Mouse (Mus musculus) forebrain, postnatal 0 days (tissue): ENCODE measurements around the gene Dars2. TPM values are rescaled to one million over a fixed set of nuclear protein-coding genes. Genes with fewer than 3 reads are reported as not detected.

Source experiments
- ATAC-seq: fragments of 200-750 bp; cut with Nextera tagmentation; 2 replicates; pipeline ENCODE4 v1.8.0; 2017; ENCODE audit warnings: mild to moderate bottlenecking, moderate library complexity
- DNase-seq: peaks from one replicate; pipeline ENCODE4 v3.0.0-alpha.2; 2015
- H3K27ac ChIP-seq: fragments of 300-500 bp; sonication (generic); 2 replicates; pipeline ENCODE4 v1.5.1; 2014; ENCODE audit warnings: low read depth, mild to moderate bottlenecking, antibody characterized with exemption, low read length, moderate library complexity, mixed read lengths
- H3K27me3 ChIP-seq: fragments of 300-500 bp; sonication (generic); 2 replicates; pipeline ENCODE4 v1.6.1; 2014; ENCODE audit warnings: mild to moderate bottlenecking, low read length, mixed read lengths; ENCODE audit not compliant: insufficient read depth
- H3K36me3 ChIP-seq: fragments of 300-500 bp; sonication (generic); 2 replicates; pipeline ENCODE4 v1.6.1; 2014; ENCODE audit warnings: mild to moderate bottlenecking, moderate library complexity; ENCODE audit not compliant: insufficient read depth
- H3K4me1 ChIP-seq: fragments of 300-500 bp; sonication (generic); 2 replicates; pipeline ENCODE4 v1.6.1; 2014; ENCODE audit warnings: antibody characterized with exemption; ENCODE audit not compliant: insufficient read depth
- H3K4me2 ChIP-seq: fragments of 300-500 bp; sonication (generic); 2 replicates; pipeline ENCODE4 v1.6.1; 2014; ENCODE audit warnings: low read depth, mild to moderate bottlenecking, moderate library complexity
- H3K4me3 ChIP-seq: fragments of 300-500 bp; sonication (generic); 2 replicates; pipeline ENCODE4 v1.5.1; 2014; ENCODE audit warnings: low read depth, low read length, mixed read lengths
- H3K9ac ChIP-seq: fragments of 300-500 bp; sonication (generic); 2 replicates; pipeline ENCODE4 v1.6.1; 2014; ENCODE audit warnings: mild to moderate bottlenecking
- H3K9me3 ChIP-seq: fragments of 300-500 bp; sonication (generic); 2 replicates; pipeline ENCODE4 v1.6.1; 2016; ENCODE audit warnings: low read length
- CTCF ChIP-seq: sonication (generic); IDR thresholded peaks from 2 replicates; pipeline ENCODE4 v1.5.1; 2016; ENCODE audit warnings: antibody characterized with exemption, control low read depth, low read depth
- WGBS: fragments of 180-500 bp; shearing (Covaris S2); extraction: QIAGEN DNeasy Blood & Tissue Kit; methylation state at CpG from one replicate; pipeline ENCODE4 v1.1.7; 2014; 5-methylcytosine and 5-hydroxymethylcytosine counted together
- polyA plus RNA-seq: library from polyadenylated mRNA; unstranded; fragments of >200 nt; fragmentation: Nextera tagmentation; extraction: Ambion mirVana; gene quantifications from 2 replicates; pipeline ENCODE4 v1.2.1, GENCODE M21; 2015
- total RNA-seq: library from RNA; depleted of rRNA; stranded (reverse); fragments of >200 nt; gene quantifications from 2 replicates; pipeline ENCODE4 v1.2.3, GENCODE M21; 2014; rRNA removed

Dars2 gene
- total and polyA plus RNA-seq, 2 experiments from 2014 or later, result 25.8 to 28.9 TPM

DNA sequence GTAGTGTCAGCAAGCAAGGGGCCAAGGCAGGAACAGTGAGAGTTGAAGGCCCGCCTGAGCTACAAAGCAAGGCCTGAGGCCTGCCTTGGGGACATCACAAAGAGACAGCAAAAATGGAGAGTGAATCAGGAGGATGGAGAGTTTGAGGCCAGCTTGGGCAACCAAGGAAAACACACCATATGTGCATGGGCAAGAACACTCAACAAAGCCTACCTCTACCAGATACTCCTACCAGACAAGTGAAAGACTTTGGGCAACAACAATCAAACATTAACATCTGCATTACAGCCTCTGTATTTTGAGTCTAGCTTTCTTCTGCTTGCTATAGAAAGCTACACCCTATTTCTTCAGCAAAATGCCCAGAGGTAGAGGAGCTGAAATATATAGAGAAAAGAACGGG lies 62.4 kb downstream of the Dars2 start:
- DNase-seq (no peak), ATAC-seq (no peak)
- Histone ChIP-seq H3K27me3 (no peaks in the 10 kb centered on the region), H3K9me3 (no peaks in the 10 kb centered on the region), H3K9ac (no peak overlapping the region), H3K4me1 (no peaks in the 10 kb centered on the region), H3K27ac (no peak overlapping the region), H3K4me2 (no peak overlapping the region), H3K36me3 (peaks cover 20% of the 10 kb centered on the region), H3K4me3 (no peak overlapping the region)
- 90% methylated on average over 2 of the region's 2 CpGs for WGBS
- no peak for TF ChIP-seq CTCF

DNA sequence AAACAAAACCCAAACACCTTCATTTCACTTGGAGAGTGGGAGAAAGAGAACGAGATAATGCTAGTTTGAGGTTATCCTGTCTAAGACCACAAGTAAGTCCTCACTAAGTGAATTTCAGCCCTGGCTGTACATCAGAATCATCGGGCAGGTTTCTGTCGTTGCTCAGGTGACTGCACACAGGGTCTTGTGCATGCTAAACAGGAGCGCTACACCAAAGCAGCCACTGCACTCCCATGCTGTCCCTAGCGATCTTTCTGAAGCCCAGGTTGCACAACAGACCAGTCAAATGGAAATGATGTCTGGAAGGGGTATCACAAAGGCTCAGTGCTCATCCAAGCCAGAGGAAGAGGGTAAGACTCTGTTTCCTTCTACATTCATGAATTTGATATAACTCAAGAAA lies 64.0 kb downstream of the Dars2 start:
- H3K27ac ChIP-seq, result no peak overlapping the region
- no peak overlapping the region for H3K9ac ChIP-seq
- ATAC-seq (no peak), DNase-seq (no peak)
- no peak overlapping the region for H3K4me2 ChIP-seq
- TF ChIP-seq CTCF, result no peak
- peaks cover 22% of the 10 kb centered on the region for H3K36me3 ChIP-seq
- no peaks in the 10 kb centered on the region for H3K4me1 ChIP-seq
- no peak overlapping the region for H3K4me3 ChIP-seq
- 83% methylated on average over 5 of the region's 5 CpGs for WGBS
- H3K27me3 ChIP-seq, result no peaks in the 10 kb centered on the region
- H3K9me3 ChIP-seq, result no peaks in the 10 kb centered on the region

DNA sequence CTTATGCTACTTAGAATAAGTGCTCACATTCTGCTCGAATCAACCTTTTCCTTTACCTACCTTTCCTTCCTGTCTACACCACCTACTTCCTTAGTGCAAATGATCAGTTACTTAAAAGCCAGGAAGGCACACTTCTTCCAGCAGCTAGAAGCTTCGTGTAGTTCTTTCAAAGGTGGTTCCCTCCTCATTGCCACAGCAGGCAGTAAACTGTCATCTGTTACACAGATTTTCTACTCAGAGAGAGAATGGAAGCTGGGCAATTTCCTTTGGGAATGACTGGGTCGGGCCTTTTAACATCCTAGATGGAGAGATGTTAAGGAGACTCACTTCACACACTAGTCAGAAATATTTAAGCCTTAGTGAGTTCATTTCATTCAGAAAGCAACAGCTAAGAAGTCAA lies 64.9 kb downstream of the Dars2 start:
- Histone ChIP-seq H3K4me3 (no peak overlapping the region), H3K27ac (no peak overlapping the region), H3K4me2 (no peak overlapping the region), H3K27me3 (no peaks in the 10 kb centered on the region), H3K9me3 (no peaks in the 10 kb centered on the region), H3K9ac (no peak overlapping the region), H3K36me3 (peaks cover 19% of the 10 kb centered on the region), H3K4me1 (no peaks in the 10 kb centered on the region)
- ATAC-seq, result no peak
- DNase-seq, result no peak
- 82% methylated on average over 3 of the region's 3 CpGs for WGBS
- TF ChIP-seq CTCF, result no peak

DNA sequence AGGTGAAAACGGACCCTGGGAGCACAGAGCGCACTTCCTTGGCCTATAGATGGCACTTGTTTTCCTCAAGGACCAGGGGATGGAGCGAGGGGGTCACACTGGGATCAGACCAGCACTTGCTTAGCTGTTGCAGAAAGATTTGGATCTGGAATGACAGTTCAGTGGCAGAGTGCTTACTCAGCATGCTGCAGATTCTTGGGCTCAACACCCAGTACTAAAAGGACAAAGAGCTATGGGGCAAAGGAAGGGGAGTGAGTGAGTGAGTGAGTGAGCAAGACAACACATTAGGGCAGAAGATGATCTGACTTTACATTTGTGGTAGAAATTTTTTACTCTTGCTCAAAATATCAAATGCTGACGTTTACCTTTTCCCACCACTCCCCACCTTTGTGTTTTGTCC lies 65.5 kb downstream of the Dars2 start:
- DNase-seq (no peak), ATAC-seq (no peak)
- 69% methylated on average over 4 of the region's 4 CpGs for WGBS
- Histone ChIP-seq H3K4me3 (no peak overlapping the region), H3K27me3 (no peaks in the 10 kb centered on the region), H3K36me3 (peaks cover 18% of the 10 kb centered on the region), H3K27ac (no peak overlapping the region), H3K4me2 (no peak overlapping the region), H3K4me1 (no peaks in the 10 kb centered on the region), H3K9ac (no peak overlapping the region), H3K9me3 (no peaks in the 10 kb centered on the region)
- TF ChIP-seq CTCF, result no peak

DNA sequence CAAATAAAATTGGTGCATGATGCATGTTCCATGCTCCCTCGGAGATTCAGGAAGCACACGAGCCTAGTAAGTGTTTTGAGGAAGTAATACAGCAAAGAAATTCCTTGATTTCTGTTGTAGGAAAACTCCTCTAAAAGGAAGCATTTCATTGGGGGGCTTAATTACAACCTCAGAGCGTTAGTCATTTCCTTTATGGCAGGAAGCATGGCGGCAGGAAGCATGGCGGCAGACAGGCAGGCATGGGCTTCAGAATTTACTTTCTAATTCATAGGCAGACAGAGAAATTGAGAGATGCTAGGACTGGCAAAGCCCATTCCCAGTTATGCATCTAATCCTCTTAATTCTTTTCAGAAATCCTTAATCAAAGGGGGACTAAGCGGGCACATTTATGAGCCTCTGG lies 76.6 kb downstream of the Dars2 start:
- Histone ChIP-seq H3K4me3 (no peak overlapping the region), H3K9ac (no peak overlapping the region), H3K9me3 (no peaks in the 10 kb centered on the region), H3K4me1 (no peaks in the 10 kb centered on the region), H3K4me2 (no peak overlapping the region), H3K36me3 (no peaks in the 10 kb centered on the region), H3K27me3 (no peaks in the 10 kb centered on the region), H3K27ac (no peak overlapping the region)
- 81% methylated on average over 6 of the region's 6 CpGs for WGBS
- DNase-seq, result no peak
- no peak for ATAC-seq
- no peak for TF ChIP-seq CTCF

Other genes starting within 250 kb of the Dars2 start
- 14.9 and 20.8 TPM in 2 replicates for gene Rc3h1, start 164.2 kb downstream of the Dars2 start, total RNA-seq
- 3.3 and 6.1 TPM in 2 replicates for gene Rc3h1, start 164.2 kb downstream of the Dars2 start, polyA plus RNA-seq
- 0.10 and 0.15 TPM in 2 replicates for gene Serpinc1, start 92.1 kb downstream of the Dars2 start, total RNA-seq
- gene Serpinc1, start 92.1 kb downstream of the Dars2 start, polyA plus RNA-seq, result 1.2 and 2.3 TPM in 2 replicates
- gene Zbtb37, start 35.8 kb downstream of the Dars2 start, total RNA-seq, result 19.7 and 30.2 TPM in 2 replicates
- 3.7 and 7.9 TPM in 2 replicates for gene Zbtb37, start 35.8 kb downstream of the Dars2 start, polyA plus RNA-seq
- gene Cenpl, start 55 bp upstream of the Dars2 start, total RNA-seq, result 1.7 and 2.6 TPM in 2 replicates
- 5.1 and 6.5 TPM in 2 replicates for gene Cenpl, start 55 bp upstream of the Dars2 start, polyA plus RNA-seq
- 20.5 and 24.1 TPM in 2 replicates for gene Klhl20, start 60.9 kb upstream of the Dars2 start, total RNA-seq
- gene Klhl20, start 60.9 kb upstream of the Dars2 start, polyA plus RNA-seq, result 8.1 and 12.2 TPM in 2 replicates
- gene Ankrd45, start 72.0 kb upstream of the Dars2 start, total RNA-seq, result 28.1 and 29.3 TPM in 2 replicates
- gene Ankrd45, start 72.0 kb upstream of the Dars2 start, polyA plus RNA-seq, result 25.0 and 33.2 TPM in 2 replicates
- not detected in 2 replicates for gene Tex50, start 88.7 kb upstream of the Dars2 start, total RNA-seq
- gene Tex50, start 88.7 kb upstream of the Dars2 start, polyA plus RNA-seq, result 0.16 TPM in 1 of 2 replicates, not detected in the other
- gene Prdx6, start 180.6 kb upstream of the Dars2 start, total RNA-seq, result 102 and 126 TPM in 2 replicates
- gene Prdx6, start 180.6 kb upstream of the Dars2 start, polyA plus RNA-seq, result 203 and 234 TPM in 2 replicates